Mouse (Mus musculus) heart, embryonic 13.5 days (tissue): ENCODE data around the gene Gm21764. TPM values are rescaled to one million over a fixed set of nuclear protein-coding genes. Genes with fewer than 3 reads are reported as not detected.
"Not testable (repeated sequence)": the region's sequence is repeated elsewhere in the genome, so short reads cannot be mapped to it uniquely, and the experiment has no call there.

Experiments
- ATAC-seq: fragments of 200-750 bp; cut with Nextera tagmentation; 2 replicates; pipeline ENCODE4 v1.8.0; 2017; ENCODE audit warnings: moderate TSS enrichment; ENCODE audit not compliant: insufficient number of reproducible peaks, low FRiP score, low TSS enrichment; ENCODE audit errors: extremely low read depth
- H3K27ac ChIP-seq: fragments of 300-500 bp; sonication (generic); replicated peaks from 2 replicates; pipeline ENCODE4 v1.5.1; 2015; ENCODE audit warnings: moderate library complexity, mild to moderate bottlenecking, inconsistent platforms
- H3K27me3 ChIP-seq: fragments of 300-500 bp; sonication (generic); replicated peaks from 2 replicates; pipeline ENCODE4 v1.6.1; 2015; ENCODE audit warnings: mild to moderate bottlenecking, inconsistent platforms
- H3K36me3 ChIP-seq: fragments of 300-500 bp; sonication (generic); 2 replicates; pipeline ENCODE4 v1.6.1; 2015; ENCODE audit warnings: mild to moderate bottlenecking, inconsistent platforms
- H3K4me1 ChIP-seq: fragments of 300-500 bp; sonication (generic); 2 replicates; pipeline ENCODE4 v1.6.1; 2015; ENCODE audit warnings: inconsistent platforms
- H3K4me2 ChIP-seq: fragments of 300-500 bp; sonication (generic); 2 replicates; pipeline ENCODE4 v1.6.1; 2015; ENCODE audit warnings: inconsistent platforms, mild to moderate bottlenecking, moderate library complexity
- H3K4me3 ChIP-seq: fragments of 300-500 bp; sonication (generic); 2 replicates; pipeline ENCODE4 v1.5.1; 2015; ENCODE audit warnings: moderate library complexity, mild to moderate bottlenecking, inconsistent platforms
- H3K9ac ChIP-seq: fragments of 300-500 bp; sonication (generic); 2 replicates; pipeline ENCODE4 v1.6.1; 2015; ENCODE audit warnings: inconsistent platforms, mild to moderate bottlenecking, moderate library complexity
- H3K9me3 ChIP-seq: fragments of 300-500 bp; sonication (generic); 2 replicates; pipeline ENCODE4 v1.6.1; 2016; ENCODE audit warnings: inconsistent platforms
- WGBS: fragments of 180-500 bp; shearing (Covaris S2); methylation state at CpG from one replicate; pipeline ENCODE4 v1.1.7; 2015; ENCODE audit warnings: mixed read lengths; 5-methylcytosine and 5-hydroxymethylcytosine counted together
- polyA plus RNA-seq: library from polyadenylated mRNA; unstranded; fragments of >200 nt; fragmentation: Nextera tagmentation; extraction: Ambion mirVana; gene quantifications from 2 replicates; pipeline ENCODE4 v1.2.1, GENCODE M21; 2015

The Gm21764 gene
- polyA plus RNA-seq: not detected in 2 replicates

- not testable (repeated sequence) for H3K4me1 ChIP-seq, H3K27ac ChIP-seq, H3K4me2 ChIP-seq, H3K9ac ChIP-seq, H3K27me3 ChIP-seq, ATAC-seq, H3K36me3 ChIP-seq, H3K9me3 ChIP-seq, H3K4me3 ChIP-seq
- WGBS: no CpG with 5 or more reads among the region's 3 CpGs
Observed at GRCm38 (mm10) chrY:18061712-18062111, at the start of gene Gm21764. TSS of gene Gm21764 (minus strand) at chrY:18061812.

DNA sequence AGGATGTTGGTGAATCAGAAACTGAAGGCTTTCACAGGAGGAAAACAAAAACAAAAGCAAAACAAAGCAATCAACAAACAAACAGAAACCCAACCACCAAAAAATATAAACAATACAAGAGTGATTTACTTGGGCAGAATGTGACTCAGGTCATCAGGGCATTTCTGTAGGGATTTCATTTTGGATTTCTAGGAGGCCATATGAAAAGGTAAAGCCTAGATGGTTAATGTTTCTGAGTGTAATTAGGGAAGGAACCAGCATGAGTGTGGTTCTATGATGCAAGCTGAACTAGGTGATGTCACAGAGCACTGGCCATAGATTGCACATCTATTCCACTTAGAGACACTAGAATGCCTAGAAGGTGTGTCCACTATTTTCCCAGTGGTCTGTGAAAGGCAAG lies 27.2 kb upstream of the Gm21764 start, which contains the start of gene Ssty1:
Gene Ssty1 (plus strand): TSS at position 301 of the 400 bp plus-strand sequence.
- not testable (repeated sequence) for H3K36me3 ChIP-seq, H3K9me3 ChIP-seq, H3K27me3 ChIP-seq, ATAC-seq, H3K27ac ChIP-seq, H3K9ac ChIP-seq, H3K4me3 ChIP-seq, H3K4me1 ChIP-seq, H3K4me2 ChIP-seq

Other genes starting within 250 kb of the Gm21764 start
- not detected in 2 replicates for gene Gm21904, start 215.5 kb downstream of the Gm21764 start, polyA plus RNA-seq
- not detected in 2 replicates for gene Gm20772, start 187.1 kb downstream of the Gm21764 start, polyA plus RNA-seq
- not detected in 2 replicates for gene Gm20831, start 187.1 kb downstream of the Gm21764 start, polyA plus RNA-seq
- not detected in 2 replicates for gene Srsy, start 124.5 kb downstream of the Gm21764 start, polyA plus RNA-seq
- gene Ssty1, start 27.3 kb upstream of the Gm21764 start, polyA plus RNA-seq: not detected in 2 replicates